ENCODE assay signal across 10 mouse cellular contexts in genomic region chr15:98511386-98511928, GRCm38 (mm10). TPM values are rescaled to one million over a fixed set of nuclear protein-coding genes. Genes with fewer than 3 reads are reported as not detected.
A peak's percentile ranks its signal among the peaks of the same experiment; 100 is the strongest.
DNase-seq lines count a peak whose midpoint lies in the region; ATAC-seq and TF ChIP-seq lines count a peak whose summit lies in the region.
"Had no signal": no experiment of that assay in that cellular context is flagged by ENCODE, and none has a peak within 500 bp of the region (broad histone marks: within the 10 kb centered on the region; RNA-seq: fewer than 3 reads in every experiment).

No protein-coding gene starts in this region.

- no peaks in the 10 kb centered on the region for H3K36me3 ChIP-seq in lung, embryonic 14.5 days (ENCODE audit: insufficient read depth)
- no peaks in the 10 kb centered on the region for H3K36me3 ChIP-seq in lung, embryonic 15.5 days

- no peak for ATAC-seq in lung, embryonic 14.5 days (ENCODE audit: insufficient read depth)
- ATAC-seq in lung, embryonic 15.5 days (ENCODE audit: borderline replicate concordance, extremely low read depth, low FRiP score, low TSS enrichment), result no peak

- no peak for TF ChIP-seq CTCF in lung, embryonic 14.5 days (IDR thresholded peaks at IDR 0.05; ENCODE audit: low read depth)
- TF ChIP-seq CTCF in lung, adult 2 months (IDR thresholded peaks at IDR 0.05; ENCODE audit: insufficient read depth, low read length), result no peak

- DNase-seq in lung, embryonic 14.5 days, result peak; percentile 23
- DNase-seq in lung, adult 2 months, result no peak
- DNase-seq in heart, adult 8-10 months (ENCODE audit: low spot score), result peak; percentile 61
- peak; percentile 46 to 50 for DNase-seq in thymus, postnatal 10 days (ENCODE audit: low spot score in 2 of 2)
- DNase-seq in yolk sac, embryonic 10.5 days (ENCODE audit: low spot score), result no peak
- DNase-seq in adrenal gland, adult 2 months, result no peak
- DNase-seq in cerebellum, postnatal 14 days, result no peak

- peaks cover 3% of the 10 kb centered on the region; the same call in 1 of the 2 replicates for H3K4me1 ChIP-seq in lung, embryonic 14.5 days (ENCODE audit: insufficient read depth)
- peaks cover 13% of the 10 kb centered on the region for H3K4me1 ChIP-seq in lung, adult 2 months (ENCODE audit: control insufficient read depth, insufficient read depth, low read length)
- H3K4me1 ChIP-seq in lung, embryonic 15.5 days, result peaks cover 14% of the 10 kb centered on the region

- 60% methylated on average over 13 of the region's 13 CpGs for whole genome bisulfite sequencing in lung, embryonic 14.5 days
- 39% methylated on average over 13 of the region's 13 CpGs for WGBS in lung, adult 2 months
- 54% methylated on average over 13 of the region's 13 CpGs for WGBS in lung, embryonic 15.5 days

- H3K27me3 ChIP-seq in lung, embryonic 14.5 days (ENCODE audit: insufficient read depth, low read length), result no peaks in the 10 kb centered on the region
- H3K27me3 ChIP-seq in lung, embryonic 15.5 days, result no peaks in the 10 kb centered on the region

- H3K27ac ChIP-seq in lung, embryonic 14.5 days (ENCODE audit: low read depth), result no peak overlapping the region
- H3K27ac ChIP-seq in lung, embryonic 15.5 days, result no peak overlapping the region

- H3K9ac ChIP-seq in lung, embryonic 14.5 days, result no peak overlapping the region
- no peak overlapping the region for H3K9ac ChIP-seq in lung, embryonic 15.5 days

- no peak overlapping the region for H3K4me3 ChIP-seq in lung, embryonic 14.5 days (ENCODE audit: low read depth, low read length)
- H3K4me3 ChIP-seq in lung, adult 2 months (replicated peaks; ENCODE audit: extremely low read depth, low read depth, low read length), result no peak overlapping the region
- H3K4me3 ChIP-seq in lung, embryonic 15.5 days, result no peak overlapping the region

- peak overlapping the region; percentile 58; the same call in 1 of the 2 replicates for H3K4me2 ChIP-seq in lung, embryonic 14.5 days
- H3K4me2 ChIP-seq in lung, embryonic 15.5 days, result peak overlapping the region; percentile 0; the same call in 1 of the 2 replicates

- no peak for TF ChIP-seq POLR2A in lung, adult 2 months (IDR thresholded peaks at IDR 0.05; ENCODE audit: borderline replicate concordance, extremely low read depth, low read depth, low read length)

- H3K9me3 ChIP-seq in lung, embryonic 14.5 days (ENCODE audit: low read depth, low read length), result no peaks in the 10 kb centered on the region
- H3K9me3 ChIP-seq in lung, embryonic 15.5 days, result no peaks in the 10 kb centered on the region

RNA-seq across cellular contexts. Expression of gene Olfr279, which starts 19.3 kb away (rescaled TPM):
- polyA plus RNA-seq in lung, embryonic 14.5 days (2014; fragmentation: Nextera tagmentation; extraction: Ambion mirVana), result not detected in 2 replicates
- polyA plus RNA-seq in lung, adult 2 months (2012; rRNA removed), result 0.12 and 0.13 TPM in 2 replicates
- not detected for total RNA-seq in heart, adult 8-10 months (2022)
- not detected in 2 replicates for polyA plus RNA-seq in lung, embryonic 15.5 days (2015; fragmentation: Nextera tagmentation; extraction: Ambion mirVana)
- total RNA-seq in adrenal gland, adult 2 months (2021), result not detected
- not detected in 2 replicates for polyA plus RNA-seq in adrenal gland, adult 2 months (2012; rRNA removed)
- total RNA-seq: heart, postnatal 14 days had no signal
- polyA plus RNA-seq: neural tube, embryonic 14.5 days had no signal

RNA-seq across cellular contexts. Expression of gene Kansl2, which starts 22.6 kb away (rescaled TPM):
- polyA plus RNA-seq in lung, embryonic 14.5 days (2014; fragmentation: Nextera tagmentation; extraction: Ambion mirVana), result 113 and 121 TPM in 2 replicates
- polyA plus RNA-seq in lung, adult 2 months (2012; rRNA removed), result 26.7 and 32.1 TPM in 2 replicates
- 10 to 100 TPM; 77.7 to 87.7 (median 81.1) TPM for total RNA-seq in heart, adult 8-10 months (2022)
- 112 TPM in 2 replicates for polyA plus RNA-seq in lung, embryonic 15.5 days (2015; fragmentation: Nextera tagmentation; extraction: Ambion mirVana)
- 10 to 100 TPM; 70.7 to 99.0 TPM for total RNA-seq in adrenal gland, adult 2 months (2021)
- polyA plus RNA-seq in adrenal gland, adult 2 months (2012; rRNA removed), result 44.6 and 49.5 TPM in 2 replicates

RNA-seq across cellular contexts. Expression of gene Lalba, which starts 28.9 kb away (rescaled TPM):
- 0.50 and 0.68 TPM in 2 replicates for polyA plus RNA-seq in lung, embryonic 14.5 days (2014; fragmentation: Nextera tagmentation; extraction: Ambion mirVana)
- polyA plus RNA-seq in lung, adult 2 months (2012; rRNA removed), result 0.39 TPM in 1 of 2 replicates, not detected in the other
- not detected for total RNA-seq in heart, adult 8-10 months (2022)
- 0.21 and 0.40 TPM in 2 replicates for polyA plus RNA-seq in lung, embryonic 15.5 days (2015; fragmentation: Nextera tagmentation; extraction: Ambion mirVana)
- not detected for total RNA-seq in adrenal gland, adult 2 months (2021)
- polyA plus RNA-seq in adrenal gland, adult 2 months (2012; rRNA removed), result not detected in 2 replicates
- total RNA-seq: heart, postnatal 14 days had no signal
- polyA plus RNA-seq: neural tube, embryonic 14.5 days had no signal

RNA-seq across cellular contexts. Expression of gene OR5BS1P, which starts 41.8 kb away (rescaled TPM):
- polyA plus RNA-seq in lung, embryonic 14.5 days (2014; fragmentation: Nextera tagmentation; extraction: Ambion mirVana), result not detected in 2 replicates
- polyA plus RNA-seq in lung, adult 2 months (2012; rRNA removed), result 0.03 and 0.05 TPM in 2 replicates
- total RNA-seq in heart, adult 8-10 months (2022), result not detected
- polyA plus RNA-seq in lung, embryonic 15.5 days (2015; fragmentation: Nextera tagmentation; extraction: Ambion mirVana), result not detected in 2 replicates
- total RNA-seq in adrenal gland, adult 2 months (2021), result not detected
- not detected in 2 replicates for polyA plus RNA-seq in adrenal gland, adult 2 months (2012; rRNA removed)
- total RNA-seq: heart, postnatal 14 days had no signal
- polyA plus RNA-seq: neural tube, embryonic 14.5 days had no signal

RNA-seq across cellular contexts. Expression of gene Olfr281, which starts 59.1 kb away (rescaled TPM):
- polyA plus RNA-seq in lung, embryonic 14.5 days (2014; fragmentation: Nextera tagmentation; extraction: Ambion mirVana), result not detected in 2 replicates
- polyA plus RNA-seq in lung, adult 2 months (2012; rRNA removed), result not detected in 2 replicates
- not detected for total RNA-seq in heart, adult 8-10 months (2022)
- not detected in 2 replicates for polyA plus RNA-seq in lung, embryonic 15.5 days (2015; fragmentation: Nextera tagmentation; extraction: Ambion mirVana)
- not detected for total RNA-seq in adrenal gland, adult 2 months (2021)
- not detected in 2 replicates for polyA plus RNA-seq in adrenal gland, adult 2 months (2012; rRNA removed)
- total RNA-seq: heart, postnatal 14 days had no signal
- polyA plus RNA-seq: neural tube, embryonic 14.5 days had no signal

Comparison
In these comparisons a context has a peak if more than half of its experiments do, and no peak if none do; other contexts are left out.
1. DNase-seq: peak in lung, embryonic 14.5 days (single experiment), heart, adult 8-10 months (single experiment) and thymus, postnatal 10 days (2 of 2); none in lung, adult 2 months (single experiment), yolk sac, embryonic 10.5 days (single experiment), adrenal gland, adult 2 months (single experiment) and cerebellum, postnatal 14 days (0 of 2).